Mouse (Mus musculus) B cell, adult 2 months (primary cell): ENCODE data around the gene Ywhae.
A peak's percentile ranks its signal among the peaks of the same experiment; 100 is the strongest.
"Not testable (repeated sequence)": the region's sequence is repeated elsewhere in the genome, so short reads cannot be mapped to it uniquely, and the experiment has no call there.

Experiments
- DNase-seq, 2 experiments: peaks; one replicate each; pipeline ENCODE4 v3.0.0; 2022

Ywhae gene

DNA sequence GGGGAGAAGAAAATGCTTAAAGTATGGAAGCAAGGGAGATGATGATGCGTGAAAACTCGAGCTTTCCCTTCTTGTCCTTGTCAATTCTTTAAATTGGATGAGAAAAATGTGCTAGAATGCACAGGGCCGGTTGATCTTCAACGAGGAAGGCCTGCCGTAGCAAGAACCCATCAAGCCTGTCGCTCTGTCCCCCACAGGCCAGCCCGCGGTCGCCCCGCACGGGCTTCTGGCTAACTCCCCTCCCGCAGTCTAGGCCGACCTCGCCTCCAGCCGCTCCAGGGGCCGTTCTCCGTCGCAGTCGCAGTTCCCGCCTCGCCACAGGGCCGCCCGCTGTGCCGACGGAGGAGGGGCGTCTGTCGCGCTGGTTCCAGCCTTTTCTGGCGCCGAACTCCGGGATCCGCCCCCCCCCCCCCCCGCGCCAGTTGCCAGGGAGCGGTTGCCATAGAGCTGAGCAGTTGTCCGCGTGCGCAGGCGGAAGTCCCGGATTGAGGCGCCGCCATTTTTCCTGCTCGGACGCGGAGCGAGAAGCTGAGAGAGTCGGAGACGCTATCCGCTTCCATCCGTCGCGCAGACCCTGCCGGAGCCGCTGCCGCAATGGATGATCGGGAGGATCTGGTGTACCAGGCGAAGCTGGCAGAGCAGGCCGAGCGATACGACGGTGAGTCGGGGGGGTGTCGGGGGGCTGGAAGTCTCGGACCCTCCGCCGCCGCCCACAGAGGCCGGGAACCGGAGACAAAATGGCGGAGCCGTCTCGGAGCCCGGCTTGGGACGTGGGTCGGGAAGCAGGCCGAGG, at the start of gene Ywhae:
Gene Ywhae (plus strand): TSS at position 436 of the 793 bp plus-strand sequence.
- peak; percentile 84 to 85 for DNase-seq

DNA sequence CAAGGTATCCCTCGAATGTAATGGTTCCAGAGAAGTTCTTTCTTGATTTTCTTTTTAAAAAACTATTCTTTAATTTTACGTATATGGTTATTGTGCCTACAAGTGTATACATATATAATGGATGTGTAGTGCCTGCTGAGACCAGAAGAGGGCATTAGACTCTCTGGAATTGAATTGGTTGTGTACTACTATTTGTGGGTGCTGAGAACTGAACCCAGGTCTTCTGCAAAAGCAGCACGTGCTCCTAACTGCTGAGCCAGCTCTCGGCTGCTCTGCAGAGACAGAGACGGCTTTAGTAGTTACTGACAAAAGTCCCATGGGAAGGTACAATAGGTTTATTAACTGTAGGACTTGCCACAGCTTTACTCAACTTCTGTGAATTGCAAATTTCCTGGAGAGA, 48.2 kb upstream of the Ywhae start:
- peak in 1 of 2 experiments; percentile 15 for DNase-seq

DNA sequence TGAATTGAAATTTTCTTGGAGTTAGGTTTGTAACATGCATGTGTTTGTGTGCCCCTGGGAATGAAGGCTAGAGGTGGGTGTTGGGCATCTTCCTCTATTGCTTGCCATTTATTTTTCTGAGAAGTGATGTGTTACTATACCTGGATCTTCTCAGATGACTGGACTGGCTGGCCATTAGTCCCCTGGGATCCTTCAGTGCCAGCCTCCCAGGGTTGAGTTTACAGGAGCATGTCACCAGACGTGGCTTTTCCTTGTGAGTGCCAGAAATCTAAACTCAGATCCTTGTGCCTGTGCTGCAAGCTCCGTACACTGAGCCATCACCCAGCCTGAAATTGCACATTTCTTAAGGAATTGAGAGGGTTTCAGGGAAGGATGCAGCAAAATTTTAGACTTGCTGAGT, 47.7 kb upstream of the Ywhae start:
- no peak for DNase-seq

DNA sequence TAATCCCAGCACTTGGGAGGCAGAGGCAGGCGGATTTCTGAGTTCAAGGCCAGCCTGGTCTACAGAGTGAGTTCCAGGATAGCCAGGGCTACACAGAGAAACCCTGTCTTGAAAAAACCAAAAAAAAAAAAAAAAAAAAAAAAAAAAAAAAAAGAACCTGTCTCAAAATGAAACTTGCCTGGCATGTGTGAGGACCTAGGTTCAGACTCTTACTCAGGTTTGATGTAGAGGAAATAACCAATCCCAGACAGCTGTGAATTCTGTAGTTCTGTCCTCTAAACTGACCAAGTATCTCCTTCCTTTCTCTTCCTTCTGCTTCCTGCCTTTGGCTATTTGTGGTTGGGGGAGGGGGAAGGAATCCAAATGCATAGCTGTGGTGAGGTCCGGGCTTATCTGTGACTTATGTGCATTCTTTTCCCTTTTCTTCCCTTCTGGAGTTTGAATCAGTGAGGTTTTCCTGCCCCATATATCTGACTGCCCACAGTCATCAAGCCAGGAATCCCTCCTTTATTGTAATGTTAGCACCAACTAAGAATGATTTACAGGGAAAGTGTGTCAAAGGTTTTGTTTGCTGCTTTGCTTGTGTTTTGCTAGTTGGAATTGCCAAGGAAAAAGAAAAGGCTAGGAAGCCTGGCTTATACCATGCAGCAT, 45.2 kb upstream of the Ywhae start:
- DNase-seq, result no peak

DNA sequence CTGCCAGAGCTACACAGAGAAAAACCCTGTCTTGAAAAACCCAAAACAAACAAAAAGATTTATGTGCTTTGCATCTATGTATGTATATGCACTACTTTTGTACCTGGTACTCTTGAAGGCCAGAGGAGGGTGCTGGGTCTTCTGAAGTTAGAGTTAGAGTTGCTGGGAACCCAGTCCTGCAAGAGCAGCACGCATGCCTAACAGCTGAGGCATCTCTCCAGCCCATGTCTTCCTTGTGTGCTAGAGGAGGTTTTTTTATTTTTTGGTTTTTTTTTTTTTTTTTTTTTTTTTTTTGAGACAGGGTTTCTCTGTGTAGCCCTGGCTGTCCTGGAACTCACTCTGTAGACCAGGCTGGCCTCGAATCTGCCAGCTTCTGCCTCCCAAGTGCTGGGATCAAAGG, 44.5 kb upstream of the Ywhae start:
- DNase-seq, result no peak

DNA sequence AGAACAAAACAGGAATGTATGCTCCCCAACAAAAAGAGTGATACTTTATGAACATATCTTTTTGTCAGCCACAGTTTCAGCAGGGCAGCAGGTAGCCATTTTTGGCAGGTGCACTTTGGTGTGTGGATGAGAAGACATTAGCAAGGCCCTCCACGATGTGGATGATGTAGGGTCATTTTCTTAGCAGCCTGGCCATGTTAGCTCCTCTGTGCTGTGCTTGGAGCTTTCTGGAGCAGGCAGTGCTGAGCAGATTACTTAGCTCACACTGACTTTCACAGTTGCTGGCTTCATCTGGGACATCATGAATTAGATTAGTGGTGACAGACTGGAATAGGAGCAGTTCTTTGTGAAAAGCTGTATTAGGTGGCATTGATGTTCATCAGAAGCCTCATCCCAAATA, 42.7 kb upstream of the Ywhae start:
- DNase-seq, result no peak

DNA sequence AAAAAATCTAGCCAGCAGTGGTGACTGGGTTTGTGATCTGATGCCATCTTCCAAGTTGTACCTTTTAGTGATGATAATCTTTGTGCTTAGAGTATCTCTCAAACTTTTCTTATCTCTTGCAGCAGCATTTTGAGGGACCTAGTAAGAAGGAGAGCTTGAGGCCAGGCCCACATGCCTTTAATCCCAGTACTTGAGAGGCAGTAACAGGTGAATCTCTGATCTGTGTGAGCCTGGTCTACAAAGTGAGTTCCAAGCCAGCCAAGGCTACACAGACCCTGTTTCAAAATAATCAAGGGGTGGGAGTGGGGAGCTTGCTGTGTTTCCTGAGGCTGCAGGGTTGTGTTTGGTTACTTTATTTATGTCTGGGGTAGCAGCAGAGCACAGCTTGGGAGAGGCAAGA, 41.6 kb upstream of the Ywhae start:
- DNase-seq, result no peak

DNA sequence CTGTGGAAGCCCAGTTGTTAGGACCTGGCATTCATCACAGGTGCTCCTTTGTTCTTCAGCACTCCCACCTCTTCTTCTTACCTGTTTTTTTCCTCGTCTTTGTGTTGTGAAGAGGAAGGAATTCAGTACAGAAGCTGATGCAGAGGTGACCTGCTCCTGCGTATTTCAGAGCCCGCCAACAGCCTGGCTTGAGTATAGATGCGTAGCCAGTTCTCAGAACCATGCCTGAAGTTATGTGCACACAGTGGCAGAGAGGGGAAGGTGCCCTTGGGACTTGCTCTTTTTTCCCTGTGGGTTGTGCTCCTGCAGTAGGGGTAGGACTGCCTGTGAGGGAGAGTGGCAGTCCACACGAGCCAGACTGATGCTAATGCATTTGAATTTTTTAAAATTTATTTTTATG, 39.1 kb upstream of the Ywhae start:
- DNase-seq, result no peak

DNA sequence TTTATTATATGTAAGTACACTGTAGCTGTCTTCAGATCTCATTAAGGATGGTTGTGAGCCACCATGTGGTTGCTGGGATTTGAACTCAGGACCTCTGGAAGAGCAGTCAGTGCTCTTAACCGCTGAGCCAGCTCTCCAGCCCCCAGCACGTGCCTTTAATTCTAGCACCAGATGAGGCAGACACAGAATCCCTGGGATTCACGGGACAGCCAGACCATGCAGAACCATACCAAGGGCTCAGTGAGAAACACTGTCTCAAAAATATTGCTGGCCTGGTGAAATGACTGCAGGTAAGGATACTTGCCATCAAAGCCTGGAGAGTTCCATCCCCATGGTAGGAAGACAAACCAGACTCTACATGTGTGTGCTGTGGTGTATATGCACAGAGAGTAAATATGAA, 35.2 kb upstream of the Ywhae start:
- DNase-seq, result not testable (repeated sequence)

DNA sequence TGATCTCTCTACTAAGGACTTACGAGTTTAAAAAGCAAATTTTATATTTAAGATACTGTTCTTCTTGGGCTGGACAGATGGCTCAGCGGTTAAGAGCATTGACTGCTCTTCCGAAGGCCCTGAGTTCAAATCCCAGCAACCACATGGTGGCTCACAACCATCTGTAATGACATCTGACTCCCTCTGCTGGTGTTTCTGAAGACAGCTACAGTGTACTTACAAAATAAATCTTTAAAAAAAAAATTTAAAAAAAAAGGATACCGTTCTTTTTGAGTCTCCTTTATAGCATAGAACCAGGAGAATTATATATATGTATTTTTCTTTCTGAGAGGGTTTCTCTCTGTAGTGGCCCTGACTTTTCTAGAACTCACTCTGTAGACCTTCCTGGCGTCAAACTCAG, 32.1 kb upstream of the Ywhae start:
- no peak for DNase-seq

DNA sequence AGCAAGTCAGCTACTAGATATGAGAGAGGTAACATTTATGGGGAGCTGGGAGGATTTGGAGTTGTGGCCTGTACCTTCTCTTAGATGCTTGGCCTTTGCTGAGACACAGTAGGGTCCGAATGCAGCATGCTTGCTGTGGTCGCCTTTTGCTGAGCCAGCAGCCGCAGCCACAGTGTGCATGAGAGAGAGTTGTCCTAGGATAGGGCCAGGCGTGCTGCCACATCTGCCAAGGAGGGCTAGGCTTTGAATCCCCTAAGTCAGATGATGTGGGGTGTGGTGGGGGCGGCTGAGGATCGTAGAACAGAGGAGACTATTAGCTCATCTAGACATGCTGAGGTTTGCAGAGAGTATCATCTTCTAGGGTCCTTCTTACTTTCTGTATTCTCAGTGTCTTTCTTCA, 29.9 kb upstream of the Ywhae start:
- no peak for DNase-seq

DNA sequence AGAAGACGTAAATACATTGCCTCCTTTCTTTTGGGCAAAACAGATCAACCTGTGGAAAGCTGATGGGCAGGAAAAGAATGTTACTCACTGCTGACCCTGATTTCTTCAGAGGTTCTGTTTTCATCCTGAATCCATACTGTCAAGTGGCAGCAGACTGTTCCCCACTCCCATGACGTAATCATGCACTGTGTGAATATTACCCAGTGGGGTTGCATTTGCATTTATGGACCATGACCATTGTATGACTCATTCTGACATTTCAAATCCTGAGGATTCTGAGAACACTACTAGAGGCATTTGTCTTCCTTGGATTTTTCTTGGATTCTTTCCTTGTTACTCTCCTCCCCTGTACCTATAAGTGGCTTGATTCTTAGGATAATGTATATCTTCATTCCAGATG, 28.9 kb upstream of the Ywhae start:
- DNase-seq, result no peak

DNA sequence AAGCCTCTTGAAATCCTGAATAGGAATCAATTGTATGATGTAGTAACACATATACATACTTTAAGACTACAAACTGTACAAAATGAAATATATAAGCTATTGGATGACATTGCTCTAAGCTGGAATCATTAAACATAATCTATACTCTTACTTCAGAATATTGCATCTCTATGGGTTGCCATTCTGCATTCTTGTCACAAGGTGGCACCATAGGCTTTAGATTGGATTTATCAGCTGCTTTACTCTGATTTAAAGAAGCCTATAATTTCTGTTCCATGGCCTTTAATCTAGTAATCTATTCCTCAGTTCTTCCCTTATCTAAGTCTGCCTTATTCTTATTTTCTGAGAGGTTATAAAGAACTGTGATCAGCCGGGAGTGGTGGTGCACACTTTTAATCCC, 18.7 kb upstream of the Ywhae start:
- DNase-seq, result peak; percentile 63 to 70

DNA sequence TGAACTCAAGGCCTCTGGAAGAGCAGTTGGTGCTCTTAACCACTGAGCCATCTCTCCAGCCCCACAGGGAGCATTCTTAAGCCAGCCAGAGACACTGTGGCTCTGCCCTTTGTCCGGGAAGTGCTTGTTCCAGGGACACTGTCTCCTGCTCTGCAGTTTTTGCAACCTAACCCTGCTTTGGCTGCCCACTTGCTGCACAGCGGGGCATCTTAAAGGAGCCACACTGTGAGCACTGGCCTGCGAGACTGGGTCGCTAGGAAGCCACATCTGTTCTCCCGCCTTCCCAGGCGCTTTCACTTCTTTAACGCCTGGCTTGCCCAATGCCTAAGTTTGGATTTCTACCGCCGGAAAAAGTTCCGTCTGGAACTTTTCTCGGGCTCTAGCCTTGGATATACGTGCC, 17.1 kb upstream of the Ywhae start:
- DNase-seq, result no peak

DNA sequence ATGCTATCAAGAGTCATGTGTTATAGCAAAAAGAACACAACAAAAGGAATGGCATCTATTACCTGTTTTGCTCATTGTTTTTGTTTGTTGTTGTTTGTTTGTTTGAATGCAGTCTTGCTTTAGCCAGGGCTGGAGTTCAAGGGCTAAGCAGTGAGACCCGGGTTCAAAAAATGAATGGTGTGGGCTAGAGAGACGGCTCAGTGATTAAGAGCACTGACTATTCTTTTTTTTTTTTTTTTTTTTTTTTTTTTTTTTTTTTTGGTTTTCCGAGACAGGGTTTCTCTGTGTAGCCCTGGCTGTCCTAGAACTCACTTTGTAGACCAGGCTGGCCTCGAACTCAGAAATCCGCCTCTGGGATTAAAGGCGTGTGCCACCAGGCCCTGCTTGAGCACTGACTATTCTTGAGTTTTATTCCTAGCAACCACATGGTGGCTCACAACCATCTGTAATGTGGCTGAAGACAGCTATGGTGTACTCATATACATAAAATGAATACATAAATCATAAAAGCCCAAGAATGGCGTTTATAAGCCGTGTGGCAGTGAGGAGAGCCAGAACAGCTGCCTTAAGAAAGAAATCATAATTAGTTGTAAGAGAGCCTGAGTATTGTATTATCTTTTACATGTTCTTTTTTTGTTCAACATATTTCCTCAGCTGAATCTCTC, 15.9 kb upstream of the Ywhae start:
- DNase-seq, result no peak

DNA sequence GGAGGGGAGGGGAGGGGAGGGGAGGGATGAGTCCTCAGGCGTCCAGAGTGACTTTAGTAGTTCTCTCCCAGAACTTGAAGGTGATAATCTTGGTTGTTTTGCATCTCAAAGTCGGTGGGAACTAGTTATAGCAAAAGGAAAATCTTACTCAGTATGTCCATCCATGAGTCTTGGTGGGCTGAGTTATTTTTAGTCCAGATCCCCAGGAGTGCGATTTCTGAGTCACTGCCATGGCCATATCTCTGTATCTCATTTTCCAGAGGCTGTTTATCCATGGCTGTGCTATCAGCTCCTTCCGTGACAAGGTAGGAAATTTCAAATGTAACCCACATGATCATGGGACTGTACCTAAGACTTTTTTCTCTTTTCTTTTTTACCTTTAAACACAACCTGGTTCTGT, 10.3 kb upstream of the Ywhae start:
- DNase-seq, result no peak

DNA sequence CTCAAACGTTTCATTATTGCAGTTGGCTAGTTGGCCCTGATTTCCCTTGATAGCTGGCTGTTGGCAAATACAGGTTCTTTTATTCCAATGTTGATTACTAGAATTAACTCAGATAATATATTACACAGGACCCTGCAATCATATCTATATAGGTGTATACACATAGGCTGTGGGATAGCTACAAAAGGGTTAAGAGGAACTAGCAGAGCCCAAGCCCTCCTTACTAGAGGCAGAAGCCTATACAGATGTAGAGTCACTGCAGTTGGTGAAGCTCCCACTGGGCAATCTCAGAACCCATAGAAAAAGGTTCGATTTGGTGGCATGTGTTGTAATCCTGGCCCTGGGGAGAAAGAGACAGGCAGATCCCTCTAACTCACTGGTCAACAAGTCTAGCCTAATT, 5.5 kb upstream of the Ywhae start:
- DNase-seq, result no peak

DNA sequence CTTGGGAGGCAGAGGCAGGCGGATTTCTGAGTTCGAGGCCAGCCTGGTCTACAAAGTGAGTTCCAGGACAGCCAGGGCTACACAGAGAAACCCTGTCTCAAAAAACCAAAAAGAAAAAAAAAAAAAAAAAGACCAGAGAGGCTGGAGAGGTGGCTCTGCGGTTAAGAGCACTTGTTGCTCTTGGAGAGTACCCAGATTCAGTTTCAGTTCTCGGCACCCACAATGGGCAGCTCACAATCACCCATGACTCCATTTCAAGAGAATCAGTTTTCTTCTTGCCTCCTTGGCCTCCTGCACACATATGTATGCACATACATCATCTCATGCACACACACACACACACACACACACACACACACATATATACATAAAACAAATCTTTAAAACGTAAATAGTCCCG, 5.0 kb upstream of the Ywhae start:
- DNase-seq, result not testable (repeated sequence)

DNA sequence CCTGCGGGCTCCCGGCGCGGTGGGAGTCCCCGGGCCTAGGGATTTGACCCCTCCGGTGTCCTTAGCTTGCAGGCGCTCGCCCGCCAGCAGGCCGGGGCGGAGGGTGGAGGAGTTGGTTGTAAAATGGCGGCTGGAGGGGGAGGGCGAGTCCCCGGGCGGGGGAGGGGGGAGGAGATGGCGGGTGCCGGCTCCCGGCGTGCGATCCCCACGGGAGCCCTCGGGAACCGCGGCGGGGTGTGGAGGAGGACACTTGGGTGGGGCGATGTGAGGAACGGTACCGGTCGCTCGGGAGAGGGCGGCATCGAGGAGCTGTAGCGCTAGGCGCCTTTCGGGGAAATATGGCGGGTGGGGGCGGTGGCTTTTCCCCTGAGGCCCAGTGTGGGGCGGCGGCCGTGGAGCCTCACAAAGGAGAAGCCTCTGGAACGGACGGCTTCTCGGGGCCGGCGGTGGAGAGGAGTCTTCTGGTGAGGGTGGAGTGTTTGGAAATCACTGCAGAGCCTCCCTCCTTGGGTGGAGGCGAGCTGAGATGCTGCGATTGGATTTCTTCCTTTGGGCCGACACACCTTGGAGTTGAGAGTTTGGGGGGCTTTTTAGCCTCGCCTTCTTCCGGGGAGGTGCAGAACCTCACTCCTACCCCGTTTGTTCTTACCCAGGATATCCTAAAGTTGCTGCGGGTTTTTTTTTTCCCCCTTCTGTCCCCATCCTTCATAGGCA, 715 bp downstream of the Ywhae start:
- DNase-seq, result peak in 1 of 2 experiments; percentile 85

DNA sequence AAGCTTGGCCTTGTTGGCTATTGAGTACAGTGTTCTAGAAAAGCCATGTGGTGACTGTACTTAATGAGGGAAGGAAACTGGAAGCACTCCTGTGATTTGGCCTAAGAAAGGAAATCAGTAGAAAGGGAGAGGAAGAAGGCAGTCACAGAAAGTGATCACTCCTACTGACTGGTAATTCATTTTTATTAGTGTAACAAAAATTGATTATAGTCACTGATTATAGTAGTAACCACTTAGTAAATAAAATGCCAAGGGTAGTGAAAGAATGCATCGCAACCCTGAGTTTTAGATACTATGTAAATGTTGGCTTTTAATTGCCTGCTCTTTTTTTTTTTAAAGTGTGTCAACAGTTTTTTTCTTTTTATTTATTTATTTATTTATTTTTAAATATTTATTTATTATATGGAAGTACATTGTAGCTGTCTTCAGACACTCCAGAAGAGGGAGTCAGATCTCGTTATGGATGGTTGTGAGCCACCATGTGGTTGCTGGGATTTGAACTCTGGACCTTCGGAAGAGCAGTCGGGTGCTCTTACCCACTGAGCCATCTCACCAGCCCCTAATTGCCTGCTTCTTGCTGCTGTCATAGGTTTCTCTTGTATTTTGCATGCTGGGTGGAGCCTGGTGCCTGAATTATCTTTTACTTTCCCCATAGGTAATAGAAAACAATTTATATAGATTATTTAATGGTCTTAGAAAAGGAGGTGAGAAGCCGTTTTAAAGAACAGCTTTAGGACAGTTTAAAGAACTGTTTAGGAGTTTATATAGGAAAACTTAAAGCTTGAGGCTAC, 3.0 kb downstream of the Ywhae start:
- no peak for DNase-seq

DNA sequence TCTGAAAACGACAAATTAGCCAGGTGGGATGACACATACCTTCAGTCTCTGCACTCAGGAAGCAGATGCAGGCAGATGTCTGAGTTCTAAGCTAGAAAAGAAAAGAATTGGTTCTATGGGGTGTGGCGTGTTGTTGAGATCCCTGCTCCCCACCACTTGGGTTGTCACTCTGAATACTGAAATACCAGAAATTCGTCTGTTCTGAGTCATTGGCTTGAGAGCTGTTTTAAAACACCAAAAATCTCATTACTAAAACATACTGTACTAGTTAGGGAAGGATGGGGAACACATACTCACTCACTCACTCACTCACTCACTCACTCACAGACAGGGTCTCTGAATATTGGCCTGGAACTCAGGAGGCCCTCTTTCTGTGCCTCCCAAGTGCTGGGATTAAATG, 4.3 kb downstream of the Ywhae start:
- no peak for DNase-seq

DNA sequence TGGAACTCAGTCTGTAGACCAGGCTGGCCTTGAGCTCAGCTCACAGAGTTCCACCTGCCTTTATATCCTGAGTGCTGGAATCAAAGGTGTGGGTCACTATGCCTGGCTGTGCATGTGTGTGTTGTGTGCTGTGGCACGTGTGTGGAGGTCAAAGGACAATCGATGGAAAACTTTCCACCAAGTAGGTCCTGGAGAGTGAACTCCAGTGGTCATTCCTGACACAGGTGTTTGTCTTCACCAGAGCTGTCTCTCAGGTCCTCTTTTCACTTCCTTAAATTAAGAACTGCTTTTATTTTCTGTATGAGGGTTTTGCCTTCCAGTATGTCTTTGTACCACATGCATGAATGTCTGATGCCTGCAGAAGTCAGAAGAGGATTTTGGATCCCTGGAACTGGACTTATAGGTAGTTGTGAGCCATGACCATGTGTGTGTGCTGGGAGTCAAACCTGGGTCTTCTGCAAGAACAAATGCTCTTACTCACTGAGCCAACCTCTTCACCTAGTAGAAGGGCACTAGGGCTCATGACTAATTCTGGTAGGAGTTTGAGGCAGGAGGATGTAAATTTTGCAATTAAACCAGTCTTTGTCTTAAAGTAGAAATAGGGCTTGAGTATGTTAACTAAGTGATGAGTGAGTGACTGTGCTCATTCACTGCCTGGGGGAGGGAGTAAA, 5.3 kb downstream of the Ywhae start:
- DNase-seq, result peak; percentile 49 to 57
